Mouse (Mus musculus) frontal cortex, postnatal 36 days (tissue): ENCODE measurements at regions not wholly inside any gene's neighbourhood (a gene's known extent, or its start where the extent isn't known, plus 50 kb on each side); places are given as distances from the start of the nearest gene placed in this dataset.
A peak's percentile ranks its signal among the peaks of the same experiment; 100 is the strongest.

Experiments
- DNase-seq, 2 experiments: peaks; one replicate each; pipeline ENCODE4 v3.0.0; 2022; ENCODE audit warnings: low spot score in 2 of 2

- peak; percentile 92 to 94 for DNase-seq
These were observed 50.9 kb upstream of the Eef2kmt start for GRCm38 (mm10) chr16:5306588-5307248.
